Mouse (Mus musculus) testis, adult 2 months (tissue): Measurements from ENCODE around the gene Emc8. TPM values are rescaled to one million over a fixed set of nuclear protein-coding genes. Genes with fewer than 3 reads are reported as not detected.

Experiments
- H3K27ac ChIP-seq: fragments of 200-500 bp; 2 replicates; pipeline ENCODE4 v1.5.1; 2012; ENCODE audit warnings: low read depth, low read length; ENCODE audit not compliant: control insufficient read depth, insufficient read depth
- H3K27me3 ChIP-seq: fragments of 200-500 bp; 2 replicates; pipeline ENCODE4 v1.6.1; 2012; ENCODE audit warnings: mild to moderate bottlenecking, low read length, moderate library complexity; ENCODE audit not compliant: control insufficient read depth, insufficient read depth
- H3K36me3 ChIP-seq: fragments of 200-500 bp; 2 replicates; pipeline ENCODE4 v1.6.1; 2012; ENCODE audit warnings: mild to moderate bottlenecking, low read length; ENCODE audit not compliant: control insufficient read depth, insufficient read depth
- H3K4me1 ChIP-seq: fragments of 200-500 bp; 2 replicates; pipeline ENCODE4 v1.6.1; 2012; ENCODE audit warnings: low read length; ENCODE audit not compliant: control insufficient read depth, insufficient read depth
- H3K4me3 ChIP-seq: fragments of 200-500 bp; 2 replicates; pipeline ENCODE4 v1.5.1; 2012; ENCODE audit warnings: low read depth, mild to moderate bottlenecking, low read length, moderate library complexity, mixed read lengths; ENCODE audit not compliant: control insufficient read depth
- CTCF ChIP-seq: fragments of 200-500 bp; IDR thresholded peaks from 2 replicates; pipeline ENCODE4 v1.5.1; 2012; ENCODE audit warnings: low read depth, mild to moderate bottlenecking, inconsistent platforms, low read length, moderate library complexity; ENCODE audit not compliant: control insufficient read depth, insufficient read depth, insufficient replicate concordance
- POLR2A ChIP-seq: fragments of 200-500 bp; IDR thresholded peaks from 2 replicates; pipeline ENCODE4 v1.6.1; 2012; ENCODE audit warnings: low read depth, mild to moderate bottlenecking, inconsistent platforms, low read length, moderate library complexity; ENCODE audit not compliant: control insufficient read depth
- polyA plus RNA-seq: library from polyadenylated mRNA; depleted of rRNA; stranded (reverse); fragments of >200 nt; gene quantifications from 2 replicates; pipeline ENCODE4 v1.2.3, GENCODE M21; 2012; rRNA removed

Emc8 gene
- 29.4 and 38.1 TPM in 2 replicates for polyA plus RNA-seq

GRCm38 (mm10) chr8:120668374-120668905 lies at the start of gene Emc8:
Gene Emc8 (minus strand): TSS chr8:120668573.
- peak within 1 kb of the TSS; percentile 85 for H3K27ac ChIP-seq
- peak within 1 kb of the TSS; percentile 90 for H3K4me3 ChIP-seq
- peaks cover 11% of the 10 kb centered on the region for H3K4me1 ChIP-seq
- H3K27me3 ChIP-seq = no peaks in the 10 kb centered on the region
- H3K36me3 ChIP-seq = no peaks in the 10 kb centered on the region; the same call in none of the 2 replicates
- TF ChIP-seq POLR2A (no peak), CTCF (no peak)

GRCm38 (mm10) chr8:120715996-120716680 lies 47.8 kb upstream of the Emc8 start:
- Histone ChIP-seq H3K4me3 (no peak overlapping the region), H3K27me3 (no peaks in the 10 kb centered on the region), H3K4me1 (no peaks in the 10 kb centered on the region), H3K27ac (no peak overlapping the region), H3K36me3 (no peaks in the 10 kb centered on the region)
- TF ChIP-seq POLR2A (no peak), CTCF (no peak)

- Histone ChIP-seq H3K4me3 (no peak overlapping the region), H3K27me3 (no peaks in the 10 kb centered on the region), H3K4me1 (no peaks in the 10 kb centered on the region), H3K36me3 (no peaks in the 10 kb centered on the region), H3K27ac (no peak overlapping the region)
- TF ChIP-seq POLR2A = no peak
- no peak for TF ChIP-seq CTCF
Observed at GRCm38 (mm10) chr8:120715200-120715599, 46.8 kb upstream of the Emc8 start.

- no peak overlapping the region for H3K27ac ChIP-seq
- no peaks in the 10 kb centered on the region for H3K27me3 ChIP-seq
- no peaks in the 10 kb centered on the region for H3K36me3 ChIP-seq
- TF ChIP-seq POLR2A (no peak), CTCF (no peak)
- H3K4me1 ChIP-seq = peaks cover 3% of the 10 kb centered on the region; the same call in 1 of the 2 replicates
- no peak overlapping the region for H3K4me3 ChIP-seq
Observed at GRCm38 (mm10) chr8:120709176-120709575, 40.8 kb upstream of the Emc8 start.

- Histone ChIP-seq H3K27ac (no peak overlapping the region), H3K4me3 (no peak overlapping the region), H3K4me1 (peaks cover 3% of the 10 kb centered on the region; the same call in 1 of the 2 replicates), H3K36me3 (no peaks in the 10 kb centered on the region), H3K27me3 (no peaks in the 10 kb centered on the region)
- TF ChIP-seq CTCF (no peak), POLR2A (no peak)
Observed at GRCm38 (mm10) chr8:120706193-120706592, 37.8 kb upstream of the Emc8 start.

GRCm38 (mm10) chr8:120705163-120705562 lies 36.8 kb upstream of the Emc8 start:
- Histone ChIP-seq H3K27ac (no peak overlapping the region), H3K4me1 (peaks cover 3% of the 10 kb centered on the region; the same call in 1 of the 2 replicates), H3K4me3 (peak overlapping the region; percentile 26; the same call in 1 of the 2 replicates), H3K27me3 (no peaks in the 10 kb centered on the region), H3K36me3 (no peaks in the 10 kb centered on the region)
- TF ChIP-seq CTCF (no peak), POLR2A (peak; percentile 63; the same call in 1 of the 2 replicates)

- Histone ChIP-seq H3K27me3 (no peaks in the 10 kb centered on the region), H3K4me3 (no peak overlapping the region), H3K4me1 (peaks cover 3% of the 10 kb centered on the region; the same call in 1 of the 2 replicates), H3K27ac (no peak overlapping the region), H3K36me3 (no peaks in the 10 kb centered on the region)
- TF ChIP-seq CTCF = no peak
- no peak for TF ChIP-seq POLR2A
Observed at GRCm38 (mm10) chr8:120704203-120704602, 35.8 kb upstream of the Emc8 start.
